Mouse (Mus musculus) cerebellum, adult 9-10 months (tissue): ENCODE results near the gene Rnf121.
"Not testable (repeated sequence)": the region's sequence is repeated elsewhere in the genome, so short reads cannot be mapped to it uniquely, and the experiment has no call there.

Experiments
- DNase-seq: peaks from one replicate; pipeline ENCODE4 v3.0.0; 2022

Rnf121 gene

GRCm38 (mm10) chr7:102063891-102064290 lies 1.4 kb downstream of the Rnf121 start:
- DNase-seq = no peak

DNA sequence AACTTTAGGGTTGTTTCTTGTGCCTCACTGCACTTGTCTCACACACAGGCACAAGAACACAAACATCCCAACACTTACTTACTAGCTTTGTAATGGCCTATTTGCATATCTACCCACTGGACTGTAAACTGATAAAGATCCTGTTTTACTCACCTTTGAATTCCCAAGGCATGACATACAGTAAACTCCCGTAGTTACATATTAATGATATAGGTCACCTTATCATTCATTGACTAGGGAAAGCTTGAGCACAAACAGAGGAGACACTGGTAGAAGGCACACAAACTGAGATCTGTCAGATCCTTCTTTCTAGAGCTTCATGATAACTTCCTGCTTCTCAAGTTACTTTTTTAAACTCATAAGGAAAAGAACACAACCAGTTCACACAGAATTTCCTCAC lies 3.1 kb downstream of the Rnf121 start:
- DNase-seq = no peak

DNA sequence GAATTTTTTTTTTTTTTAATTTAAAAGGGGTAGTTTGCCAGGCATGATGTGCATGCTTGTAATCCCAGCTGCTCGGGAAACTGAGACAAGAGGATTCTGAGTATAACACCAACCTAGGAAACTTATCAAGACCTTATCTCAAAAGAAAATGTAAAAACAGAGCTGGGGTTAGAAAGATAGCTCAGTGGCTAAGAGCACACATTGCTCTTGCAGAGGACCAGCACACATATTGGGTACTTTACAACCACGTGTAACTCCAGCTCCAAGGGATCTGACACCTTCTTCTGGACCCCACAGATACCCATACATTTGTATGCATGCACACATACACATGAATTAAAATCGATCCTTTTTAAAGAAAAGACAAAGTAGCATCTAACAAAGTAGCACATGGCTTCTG lies 3.9 kb downstream of the Rnf121 start:
- DNase-seq = no peak

- not testable (repeated sequence) for DNase-seq
Measured at GRCm38 (mm10) chr7:102048524-102048923, 16.7 kb downstream of the Rnf121 start.

DNA sequence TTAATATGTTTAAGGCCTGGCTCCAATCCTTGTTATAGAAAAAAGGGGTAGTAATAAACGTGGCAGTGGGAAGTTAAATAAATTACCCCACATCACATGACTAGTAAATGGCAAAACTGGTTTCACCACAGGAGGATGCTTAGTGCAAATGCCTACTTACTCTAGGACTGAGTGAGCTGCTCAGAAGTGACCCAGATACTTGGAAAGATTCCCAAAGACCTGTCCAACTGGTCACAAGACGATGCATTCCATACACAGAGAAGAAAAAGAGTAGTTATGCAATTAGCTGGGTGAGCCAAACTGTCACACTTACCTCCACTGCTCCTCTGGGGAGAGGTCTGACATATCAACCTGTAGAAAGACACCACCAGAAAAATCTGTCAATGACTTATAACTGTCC lies 23.0 kb downstream of the Rnf121 start:
- DNase-seq = no peak

DNA sequence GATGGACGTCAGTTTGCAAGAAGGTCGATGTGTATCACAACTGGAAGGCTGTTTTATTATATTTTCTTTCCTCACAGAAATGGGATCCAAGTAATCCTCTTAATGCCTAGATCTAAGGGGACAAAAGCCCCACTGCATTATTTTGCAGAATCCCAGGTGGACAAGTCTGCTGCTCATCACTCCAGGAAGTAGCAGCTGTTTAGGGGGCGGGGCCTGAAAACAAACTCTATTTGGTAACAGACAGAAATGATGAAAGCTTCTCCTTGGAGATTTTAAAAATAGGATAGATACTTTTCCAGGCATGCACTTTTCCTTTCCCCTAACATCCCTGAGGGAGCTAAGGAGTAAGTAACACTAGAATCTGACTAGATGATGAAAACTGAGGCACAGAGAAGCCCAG lies 28.0 kb downstream of the Rnf121 start:
- DNase-seq = no peak

DNA sequence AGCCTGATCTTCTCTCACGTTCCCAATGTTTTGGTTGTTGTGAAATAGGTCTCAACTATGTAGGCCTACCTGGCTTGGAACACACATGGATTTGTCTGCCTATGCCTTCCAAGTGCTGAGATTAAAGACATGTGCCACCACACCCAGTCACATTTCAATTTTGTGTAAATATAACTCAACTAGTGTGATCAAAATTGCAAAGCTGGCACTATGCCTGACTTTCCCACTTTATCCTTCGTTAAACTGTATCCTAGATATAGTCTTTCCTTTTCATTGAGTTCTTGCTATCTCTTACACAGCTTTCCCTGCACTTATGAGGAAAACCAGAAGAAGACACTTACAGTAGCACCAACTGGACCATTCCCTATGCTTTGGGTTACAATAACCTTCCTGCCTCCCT lies 29.7 kb downstream of the Rnf121 start:
- no peak for DNase-seq

- peak; percentile 46 for DNase-seq
Measured at GRCm38 (mm10) chr7:102034904-102035303, 30.4 kb downstream of the Rnf121 start.

- no peak for DNase-seq
Measured at GRCm38 (mm10) chr7:102025187-102026119, 39.8 kb downstream of the Rnf121 start.

GRCm38 (mm10) chr7:102023821-102024220 lies 41.4 kb downstream of the Rnf121 start:
- DNase-seq = no peak

DNA sequence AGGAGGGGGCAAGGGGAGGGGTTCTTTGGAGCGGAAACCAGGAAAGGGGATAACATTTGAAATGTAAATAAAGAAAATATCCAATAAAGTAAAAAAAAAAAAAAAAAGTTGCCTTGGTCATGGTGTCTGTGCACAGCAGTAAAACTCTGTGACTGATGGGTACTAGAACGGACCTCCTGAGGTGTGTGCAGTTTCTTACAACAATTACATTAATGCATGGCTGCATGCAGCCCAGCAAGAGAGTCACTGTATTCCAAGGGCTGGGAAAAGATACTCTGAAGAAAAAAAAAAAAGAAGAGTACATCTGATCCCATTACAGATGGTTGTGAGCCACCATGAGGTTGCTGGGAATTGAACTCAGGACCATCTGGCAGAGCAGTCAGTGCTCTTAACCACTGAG lies 44.3 kb downstream of the Rnf121 start:
- DNase-seq = not testable (repeated sequence)

- no peak for DNase-seq
Measured at GRCm38 (mm10) chr7:102019362-102019761, 45.9 kb downstream of the Rnf121 start.

GRCm38 (mm10) chr7:102018590-102018989 lies 46.7 kb downstream of the Rnf121 start, which contains the start of gene Il18bp:
Gene Il18bp, minus strand, starts transcription at chr7:102018690.
- DNase-seq = no peak

- DNase-seq = no peak
Measured at GRCm38 (mm10) chr7:102018034-102018433, 47.2 kb downstream of the Rnf121 start.

DNA sequence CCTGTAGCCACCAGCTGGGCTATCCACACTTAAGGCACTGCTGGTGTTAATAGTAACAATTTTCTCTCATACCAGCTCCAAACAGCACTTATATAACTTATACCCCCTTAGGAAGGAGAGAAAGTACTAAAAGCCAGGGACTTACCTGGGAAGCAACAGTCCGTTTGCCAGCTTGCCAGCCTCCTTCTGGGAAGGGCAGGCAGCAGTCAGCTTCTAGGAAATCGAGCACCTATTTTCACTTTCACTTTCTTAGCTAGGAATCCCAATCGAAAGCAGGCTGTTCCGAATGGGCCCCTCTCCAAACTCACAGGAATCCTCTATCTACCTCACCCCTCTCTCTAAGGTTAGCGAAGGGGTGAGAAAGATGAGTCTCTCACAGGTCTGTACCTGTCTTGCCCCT lies 47.8 kb downstream of the Rnf121 start:
- DNase-seq = no peak

GRCm38 (mm10) chr7:102016936-102017335 lies 48.3 kb downstream of the Rnf121 start:
- DNase-seq = no peak

DNA sequence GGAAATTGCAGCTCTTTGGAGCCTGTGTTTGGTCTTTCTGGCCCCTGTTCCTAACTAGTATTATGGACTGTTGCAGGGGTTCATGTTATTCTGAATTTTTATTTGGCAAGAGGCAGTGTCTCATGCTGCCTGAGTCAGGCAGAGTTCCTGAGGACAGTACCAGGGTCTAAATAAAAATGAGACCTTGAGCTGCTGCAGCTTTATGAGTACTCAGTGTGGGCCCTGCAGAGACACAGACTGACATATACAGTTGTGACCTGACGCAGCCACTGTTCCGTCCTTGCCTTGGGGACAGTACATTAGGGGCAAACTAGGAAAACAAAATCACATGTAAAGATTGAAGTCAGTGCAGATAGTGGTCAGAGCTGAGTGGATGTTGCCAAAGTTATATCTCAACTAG lies 50.3 kb downstream of the Rnf121 start:
- no peak for DNase-seq

- DNase-seq = no peak
Measured at GRCm38 (mm10) chr7:102013416-102013815, 51.9 kb downstream of the Rnf121 start.

DNA sequence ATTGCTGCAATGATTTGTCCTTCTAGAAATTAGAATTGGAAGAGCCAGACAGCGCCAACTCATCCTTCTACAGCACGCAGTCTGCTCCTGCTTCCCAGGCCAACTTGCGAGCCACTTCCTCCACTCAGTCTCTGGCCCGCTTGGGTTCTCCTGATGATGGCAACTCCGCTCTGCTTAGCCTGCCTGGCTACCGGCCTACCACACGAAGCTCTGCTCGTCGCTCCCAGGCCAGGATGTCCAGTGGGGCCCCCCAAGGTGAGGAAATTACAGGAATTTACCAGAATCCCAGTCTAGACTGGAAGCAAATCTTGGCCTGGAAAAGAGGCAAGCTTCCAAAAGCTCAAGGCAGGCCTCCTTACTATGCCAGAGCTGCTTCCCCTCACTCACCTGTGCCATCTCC lies 53.4 kb downstream of the Rnf121 start:
- DNase-seq = peak; percentile 56

DNA sequence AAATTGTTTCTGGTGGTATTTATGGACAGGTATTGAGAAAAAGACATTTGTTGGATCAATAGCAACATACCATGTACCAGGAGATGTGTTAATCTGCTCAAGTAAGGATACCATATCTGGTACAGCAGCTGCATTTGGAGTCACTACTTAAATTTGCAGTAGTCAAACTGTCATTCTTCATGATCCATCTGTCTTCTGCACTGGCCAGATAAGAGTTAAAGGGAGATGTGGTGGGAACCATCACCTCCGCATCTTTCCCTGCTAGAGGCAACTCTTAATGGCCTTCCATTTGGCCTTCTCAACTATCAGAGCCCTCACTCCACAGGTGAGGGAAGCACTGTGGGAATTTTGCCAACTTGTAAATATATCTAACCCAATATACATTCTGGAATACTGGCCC lies 58.7 kb downstream of the Rnf121 start:
- no peak for DNase-seq

DNA sequence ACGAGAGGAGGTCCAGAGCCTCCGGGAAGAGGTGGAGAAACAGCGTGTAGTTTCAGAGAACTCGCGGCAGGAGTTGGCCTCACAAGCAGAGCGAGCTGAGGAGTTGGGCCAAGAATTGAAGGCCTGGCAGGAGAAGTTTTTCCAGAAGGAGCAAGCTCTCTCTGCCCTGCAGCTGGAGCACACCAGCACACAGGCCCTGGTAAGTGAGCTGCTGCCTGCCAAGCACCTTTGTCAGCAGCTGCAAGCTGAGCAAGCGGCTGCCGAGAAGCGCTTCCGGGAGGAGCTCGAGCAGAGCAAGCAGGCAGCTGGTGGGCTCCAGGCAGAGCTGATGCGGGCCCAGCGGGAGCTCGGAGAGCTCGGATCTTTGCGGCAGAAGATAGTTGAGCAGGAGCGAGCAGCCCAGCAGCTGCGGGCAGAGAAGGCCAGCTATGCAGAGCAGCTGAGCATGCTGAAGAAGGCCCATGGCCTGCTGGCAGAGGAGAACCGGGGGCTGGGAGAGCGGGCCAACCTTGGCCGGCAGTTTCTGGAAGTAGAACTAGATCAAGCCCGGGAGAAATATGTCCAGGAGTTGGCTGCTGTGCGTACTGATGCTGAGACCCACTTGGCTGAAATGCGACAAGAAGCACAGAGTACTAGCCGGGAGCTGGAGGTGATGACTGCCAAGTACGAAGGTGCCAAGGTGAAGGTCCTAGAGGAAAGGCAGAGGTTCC lies 64.2 kb downstream of the Rnf121 start:
- DNase-seq = peak; percentile 59

DNA sequence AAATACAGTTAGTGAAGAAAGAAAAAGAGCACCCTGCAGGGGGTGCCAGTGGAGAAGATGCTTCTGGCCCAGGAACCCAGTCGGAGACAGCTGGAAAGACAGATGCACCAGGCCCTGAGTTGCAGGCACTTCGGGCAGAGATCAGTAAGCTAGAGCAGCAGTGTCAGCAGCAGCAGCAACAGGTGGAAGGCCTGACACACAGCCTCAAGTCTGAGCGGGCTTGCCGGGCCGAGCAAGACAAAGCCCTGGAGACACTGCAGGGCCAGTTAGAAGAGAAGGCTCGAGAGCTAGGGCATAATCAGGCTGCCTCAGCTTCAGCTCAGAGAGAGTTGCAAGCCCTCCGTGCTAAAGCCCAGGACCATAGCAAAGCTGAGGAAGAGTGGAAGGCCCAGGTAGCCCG lies 65.0 kb downstream of the Rnf121 start:
- no peak for DNase-seq

DNA sequence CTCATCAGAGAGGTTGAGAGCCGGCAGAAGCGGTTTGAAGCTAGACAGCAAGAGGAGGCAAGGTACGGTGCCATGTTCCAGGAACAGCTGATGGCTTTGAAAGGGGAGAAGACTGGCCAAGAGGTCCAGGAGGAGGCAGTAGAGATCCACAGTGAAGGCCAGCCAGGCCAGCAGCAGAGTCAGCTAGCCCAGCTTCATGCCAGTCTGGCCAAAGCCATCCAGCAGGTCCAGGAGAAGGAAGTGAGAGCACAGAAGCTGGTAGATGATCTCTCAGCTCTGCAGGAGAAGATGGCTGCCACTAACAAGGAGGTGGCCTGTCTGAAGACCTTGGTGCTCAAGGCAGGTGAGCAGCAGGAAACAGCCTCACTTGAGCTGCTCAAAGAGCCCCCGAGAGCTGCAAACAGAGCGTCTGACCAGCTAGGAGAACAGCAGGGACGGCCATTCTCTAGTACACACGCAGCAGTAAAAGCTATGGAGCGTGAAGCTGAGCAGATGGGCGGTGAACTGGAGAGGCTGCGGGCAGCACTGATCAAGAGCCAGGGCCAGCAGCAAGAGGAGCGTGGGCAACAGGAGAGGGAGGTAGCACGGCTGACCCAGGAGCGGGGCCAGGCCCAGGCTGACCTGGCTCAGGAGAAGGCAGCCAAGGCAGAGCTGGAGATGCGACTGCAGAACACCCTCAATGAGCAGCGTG lies 65.7 kb downstream of the Rnf121 start:
- peak; percentile 77 for DNase-seq
